Mouse (Mus musculus): Measurements from ENCODE around the gene Kidins220. TPM values are rescaled to one million over a fixed set of nuclear protein-coding genes. Genes with fewer than 3 reads are reported as not detected.

Kidins220 gene
- polyA plus RNA-seq, 1 experiment from 2014 or later: 53.8 TPM

- 0 out of 2 replicates have a peak, but pooled peaks have one; percentile 14 for ATAC-seq (ENCODE audit: low FRiP score)
- DNase-seq (ENCODE audit: low spot score, missing footprints): peak; percentile 93
- no peak overlapping the region for H3K4me2 ChIP-seq
- no peaks in the 10 kb centered on the region for H3K9me3 ChIP-seq (ENCODE audit: control insufficient read depth, low read length)
- H3K36me3 ChIP-seq (ENCODE audit: control insufficient read depth, insufficient read depth, low read length): no peaks in the 10 kb centered on the region
- H3K4me1 ChIP-seq (ENCODE audit: control insufficient read depth, insufficient read depth, low read length): no peaks in the 10 kb centered on the region
- H3K27ac ChIP-seq (ENCODE audit: low read depth, low read length): no peak overlapping the region
- no peaks in the 10 kb centered on the region for H3K27me3 ChIP-seq (ENCODE audit: control insufficient read depth, insufficient read depth, low read length)
- WGBS: 23% methylated on average over 2 of the region's 2 CpGs
- H3K4me3 ChIP-seq (ENCODE audit: low read depth, low read length): no peak overlapping the region
- no peak overlapping the region for H3K9ac ChIP-seq (ENCODE audit: low read length)
These were observed 52.7 kb downstream of the Kidins220 start for GRCm38 (mm10) chr12:25027416-25027815.

- DNase-seq (ENCODE audit: low spot score, missing footprints) (peak; percentile 91), ATAC-seq (ENCODE audit: low FRiP score) (peak; percentile 76; the same call in 1 of the 2 replicates)
- Histone ChIP-seq H3K27ac (ENCODE audit: low read depth, low read length) (no peak overlapping the region; the same call in 1 of the 2 replicates), H3K4me3 (ENCODE audit: low read depth, low read length) (no peak overlapping the region), H3K9ac (ENCODE audit: low read length) (no peak overlapping the region), H3K9me3 (ENCODE audit: control insufficient read depth, low read length) (no peaks in the 10 kb centered on the region), H3K36me3 (ENCODE audit: control insufficient read depth, insufficient read depth, low read length) (no peaks in the 10 kb centered on the region), H3K4me2 (no peak overlapping the region), H3K4me1 (ENCODE audit: control insufficient read depth, insufficient read depth, low read length) (peaks cover 12% of the 10 kb centered on the region), H3K27me3 (ENCODE audit: control insufficient read depth, insufficient read depth, low read length) (no peaks in the 10 kb centered on the region)
- WGBS: 19% methylated on average over 9 of the region's 9 CpGs
These were observed 59.1 kb downstream of the Kidins220 start for GRCm38 (mm10) chr12:25033662-25034337.

DNA sequence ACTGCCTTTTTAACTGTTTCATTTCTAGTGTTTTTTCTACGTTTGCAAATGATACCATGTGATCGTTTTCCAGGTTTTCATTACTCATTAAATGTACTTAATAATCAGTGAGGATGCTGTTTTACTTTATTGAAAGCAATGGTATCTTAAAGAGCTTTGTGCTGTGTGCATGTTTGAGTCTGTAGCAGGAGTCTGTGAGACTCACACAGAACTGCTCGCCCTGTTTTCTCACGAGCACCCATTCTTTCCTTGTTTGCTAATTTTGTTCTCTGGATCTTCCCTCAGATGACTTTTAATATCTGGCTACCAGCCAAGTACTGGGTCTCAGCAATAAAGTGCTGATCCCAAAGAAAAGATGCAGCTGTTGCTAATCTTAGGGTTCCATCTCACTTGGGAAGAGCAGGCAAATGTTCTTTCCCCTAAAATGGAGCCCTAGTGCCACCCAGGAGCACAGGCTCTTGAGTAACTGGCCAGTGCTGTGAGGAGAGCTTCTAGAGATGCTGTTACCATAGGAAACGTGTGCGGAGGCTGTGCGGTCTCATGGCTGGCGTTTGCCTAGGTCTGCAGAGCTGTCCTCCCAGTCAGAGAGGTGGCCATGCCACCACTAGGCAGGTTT, 59.7 kb downstream of the Kidins220 start:
- Histone ChIP-seq H3K9me3 (ENCODE audit: control insufficient read depth, low read length) (no peaks in the 10 kb centered on the region), H3K4me3 (ENCODE audit: low read depth, low read length) (no peak overlapping the region), H3K36me3 (ENCODE audit: control insufficient read depth, insufficient read depth, low read length) (no peaks in the 10 kb centered on the region), H3K27ac (ENCODE audit: low read depth, low read length) (peak overlapping the region; percentile 40; the same call in 1 of the 2 replicates), H3K4me1 (ENCODE audit: control insufficient read depth, insufficient read depth, low read length) (peaks cover 12% of the 10 kb centered on the region), H3K27me3 (ENCODE audit: control insufficient read depth, insufficient read depth, low read length) (no peaks in the 10 kb centered on the region), H3K9ac (ENCODE audit: low read length) (no peak overlapping the region), H3K4me2 (no peak overlapping the region)
- no peak for ATAC-seq (ENCODE audit: low FRiP score)
- no peak for DNase-seq (ENCODE audit: low spot score, missing footprints)
- WGBS: 65% methylated on average over 8 of the region's 8 CpGs

DNA sequence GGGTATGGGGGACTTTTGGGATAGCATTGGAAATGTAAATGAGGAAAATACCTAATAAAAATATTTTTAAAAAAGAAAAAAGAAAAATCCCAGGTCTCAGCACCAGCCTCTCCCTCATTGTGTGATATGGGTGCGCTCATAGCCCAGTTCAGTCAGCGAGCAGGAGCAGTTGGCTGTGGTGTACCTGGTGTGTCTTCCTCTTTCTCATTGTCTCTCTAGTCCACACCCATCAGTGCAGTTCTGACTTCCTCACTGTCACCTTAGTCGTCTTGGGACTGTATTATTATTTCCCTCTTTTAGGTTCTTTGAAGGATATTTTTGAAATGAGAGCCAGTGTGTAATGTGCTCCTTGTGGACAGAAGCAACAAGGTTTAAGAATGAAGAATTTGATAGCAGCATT, 61.3 kb downstream of the Kidins220 start:
- no peak for ATAC-seq (ENCODE audit: low FRiP score)
- 94% methylated on average over 3 of the region's 3 CpGs for WGBS

DNA sequence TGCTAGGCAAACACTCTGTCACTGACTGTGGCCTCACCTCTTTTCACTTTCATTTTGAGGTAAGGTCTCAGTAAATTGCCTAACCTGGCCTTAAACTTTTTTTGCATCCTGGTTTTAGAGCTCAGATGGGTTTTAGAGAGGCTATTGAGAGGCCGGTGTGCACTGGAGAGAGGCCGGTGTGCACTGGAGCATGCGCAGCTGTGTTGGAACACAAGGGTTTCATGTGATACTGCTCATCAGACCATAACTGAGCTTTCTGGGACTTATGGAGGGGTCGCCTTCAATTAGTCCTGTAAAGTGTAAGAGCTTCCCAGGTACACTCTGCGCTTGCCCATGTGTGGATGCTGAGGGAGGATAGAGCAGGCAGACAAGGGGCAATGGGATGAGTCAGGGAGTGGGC, 62.5 kb downstream of the Kidins220 start:
- DNase-seq (ENCODE audit: low spot score, missing footprints) (no peak), ATAC-seq (ENCODE audit: low FRiP score) (no peak)
- Histone ChIP-seq H3K4me2 (no peak overlapping the region), H3K36me3 (ENCODE audit: control insufficient read depth, insufficient read depth, low read length) (no peaks in the 10 kb centered on the region), H3K4me3 (ENCODE audit: low read depth, low read length) (no peak overlapping the region), H3K9me3 (ENCODE audit: control insufficient read depth, low read length) (no peaks in the 10 kb centered on the region), H3K27ac (ENCODE audit: low read depth, low read length) (no peak overlapping the region), H3K4me1 (ENCODE audit: control insufficient read depth, insufficient read depth, low read length) (peaks cover 12% of the 10 kb centered on the region), H3K9ac (ENCODE audit: low read length) (no peak overlapping the region), H3K27me3 (ENCODE audit: control insufficient read depth, insufficient read depth, low read length) (no peaks in the 10 kb centered on the region)
- 76% methylated on average over 5 of the region's 5 CpGs for WGBS

More for the DNA sequence above, 61.3 kb downstream of the Kidins220 start:
- no peak for DNase-seq (ENCODE audit: low spot score, missing footprints)
- no peak overlapping the region for H3K9ac ChIP-seq (ENCODE audit: low read length)
- H3K36me3 ChIP-seq (ENCODE audit: control insufficient read depth, insufficient read depth, low read length): no peaks in the 10 kb centered on the region
- no peaks in the 10 kb centered on the region for H3K9me3 ChIP-seq (ENCODE audit: control insufficient read depth, low read length)
- H3K4me1 ChIP-seq (ENCODE audit: control insufficient read depth, insufficient read depth, low read length): peaks cover 12% of the 10 kb centered on the region
- no peak overlapping the region for H3K4me3 ChIP-seq (ENCODE audit: low read depth, low read length)
- no peak overlapping the region for H3K4me2 ChIP-seq
- no peak overlapping the region for H3K27ac ChIP-seq (ENCODE audit: low read depth, low read length)
- no peaks in the 10 kb centered on the region for H3K27me3 ChIP-seq (ENCODE audit: control insufficient read depth, insufficient read depth, low read length)

DNA sequence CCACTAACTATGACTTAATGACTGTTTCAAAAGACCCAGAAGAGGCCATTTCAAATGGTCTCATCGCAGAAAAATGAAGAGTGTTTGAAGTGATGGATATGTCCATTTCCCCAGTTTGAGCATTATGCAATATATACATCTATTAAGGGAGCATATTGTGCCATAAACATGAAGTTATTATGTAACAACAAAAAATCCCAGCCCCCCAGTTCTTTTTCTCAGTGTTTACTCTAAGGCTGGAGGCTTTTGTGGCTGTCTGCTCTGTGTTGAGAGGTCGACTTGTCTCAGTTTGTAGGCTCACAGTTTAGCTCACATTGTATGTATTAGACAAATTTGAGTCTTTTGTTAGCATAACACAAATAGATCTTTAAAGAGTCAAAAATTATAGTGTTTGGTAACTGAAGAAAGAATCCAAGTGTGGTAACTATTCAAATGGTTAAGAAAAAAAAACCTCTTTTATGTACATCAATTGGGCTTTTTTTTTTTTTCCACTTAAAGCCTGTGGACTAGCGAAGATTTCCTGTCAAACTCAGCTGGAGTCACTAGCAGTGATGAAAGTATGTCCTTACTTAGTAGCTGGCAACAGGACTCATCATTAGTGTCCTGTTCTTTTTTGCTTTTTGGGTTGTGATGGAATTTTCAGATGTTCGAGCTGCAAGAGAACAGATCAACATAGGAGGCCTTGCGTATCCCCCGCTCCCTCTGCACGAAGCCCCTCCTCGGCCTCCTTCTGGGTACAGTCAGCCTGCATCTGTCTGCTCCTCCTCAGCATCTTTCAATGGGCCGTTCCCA, 63.2 kb downstream of the Kidins220 start:
- H3K4me1 ChIP-seq (ENCODE audit: control insufficient read depth, insufficient read depth, low read length): peaks cover 12% of the 10 kb centered on the region
- H3K9ac ChIP-seq (ENCODE audit: low read length): no peak overlapping the region
- no peaks in the 10 kb centered on the region for H3K9me3 ChIP-seq (ENCODE audit: control insufficient read depth, low read length)
- no peak for ATAC-seq (ENCODE audit: low FRiP score)
- no peaks in the 10 kb centered on the region for H3K27me3 ChIP-seq (ENCODE audit: control insufficient read depth, insufficient read depth, low read length)
- no peak overlapping the region for H3K4me3 ChIP-seq (ENCODE audit: low read depth, low read length)
- H3K36me3 ChIP-seq (ENCODE audit: control insufficient read depth, insufficient read depth, low read length): no peaks in the 10 kb centered on the region
- no peak for DNase-seq (ENCODE audit: low spot score, missing footprints)
- H3K27ac ChIP-seq (ENCODE audit: low read depth, low read length): no peak overlapping the region
- H3K4me2 ChIP-seq: no peak overlapping the region
- 84% methylated on average over 9 of the region's 9 CpGs for WGBS

- 94% methylated on average over 2 of the region's 2 CpGs for WGBS
- ATAC-seq (ENCODE audit: low FRiP score) (no peak), DNase-seq (ENCODE audit: low spot score, missing footprints) (no peak)
- no peaks in the 10 kb centered on the region for H3K36me3 ChIP-seq (ENCODE audit: control insufficient read depth, insufficient read depth, low read length)
- H3K27ac ChIP-seq (ENCODE audit: low read depth, low read length): no peak overlapping the region
- H3K9ac ChIP-seq (ENCODE audit: low read length): no peak overlapping the region
- H3K4me1 ChIP-seq (ENCODE audit: control insufficient read depth, insufficient read depth, low read length): no peaks in the 10 kb centered on the region
- H3K9me3 ChIP-seq (ENCODE audit: control insufficient read depth, low read length): no peaks in the 10 kb centered on the region
- no peak overlapping the region for H3K4me3 ChIP-seq (ENCODE audit: low read depth, low read length)
- H3K27me3 ChIP-seq (ENCODE audit: control insufficient read depth, insufficient read depth, low read length): no peaks in the 10 kb centered on the region
- no peak overlapping the region for H3K4me2 ChIP-seq
These were observed 69.3 kb downstream of the Kidins220 start for GRCm38 (mm10) chr12:25044056-25044455.

GRCm38 (mm10) chr12:25044579-25044978, 69.9 kb downstream of the Kidins220 start:
- H3K9me3 ChIP-seq (ENCODE audit: control insufficient read depth, low read length): no peaks in the 10 kb centered on the region
- WGBS: 94% methylated on average over 4 of the region's 4 CpGs
- no peak for DNase-seq (ENCODE audit: low spot score, missing footprints)
- no peak overlapping the region for H3K9ac ChIP-seq (ENCODE audit: low read length)
- no peaks in the 10 kb centered on the region for H3K27me3 ChIP-seq (ENCODE audit: control insufficient read depth, insufficient read depth, low read length)
- no peak for ATAC-seq (ENCODE audit: low FRiP score)
- H3K4me2 ChIP-seq: no peak overlapping the region
- no peaks in the 10 kb centered on the region for H3K4me1 ChIP-seq (ENCODE audit: control insufficient read depth, insufficient read depth, low read length)
- H3K27ac ChIP-seq (ENCODE audit: low read depth, low read length): no peak overlapping the region
- no peaks in the 10 kb centered on the region for H3K36me3 ChIP-seq (ENCODE audit: control insufficient read depth, insufficient read depth, low read length)
- H3K4me3 ChIP-seq (ENCODE audit: low read depth, low read length): no peak overlapping the region

DNA sequence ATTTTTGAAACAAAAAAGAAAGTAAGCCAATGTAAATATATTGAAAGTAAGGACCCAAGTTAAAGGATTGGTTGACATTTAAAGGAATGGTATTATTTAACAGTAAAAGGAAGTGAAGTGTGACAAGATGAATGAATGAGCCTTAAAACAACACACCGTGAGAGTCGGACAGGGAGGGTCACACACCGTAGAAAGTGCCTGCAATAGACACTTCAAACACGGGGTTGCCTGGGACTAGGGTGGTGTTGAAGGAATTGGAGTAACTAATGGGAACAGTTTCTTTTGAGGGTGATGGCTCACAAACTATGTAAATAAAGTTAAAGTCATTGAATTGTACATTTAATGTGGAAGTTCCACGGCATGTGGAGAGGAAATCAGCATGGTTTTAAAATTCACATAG, 74.5 kb downstream of the Kidins220 start:
- Histone ChIP-seq H3K36me3 (ENCODE audit: control insufficient read depth, insufficient read depth, low read length) (peaks cover 3% of the 10 kb centered on the region), H3K9ac (ENCODE audit: low read length) (no peak overlapping the region), H3K4me2 (no peak overlapping the region), H3K27ac (ENCODE audit: low read depth, low read length) (no peak overlapping the region), H3K9me3 (ENCODE audit: control insufficient read depth, low read length) (no peaks in the 10 kb centered on the region), H3K4me1 (ENCODE audit: control insufficient read depth, insufficient read depth, low read length) (no peaks in the 10 kb centered on the region), H3K4me3 (ENCODE audit: low read depth, low read length) (no peak overlapping the region), H3K27me3 (ENCODE audit: control insufficient read depth, insufficient read depth, low read length) (no peaks in the 10 kb centered on the region)
- ATAC-seq (ENCODE audit: low FRiP score) (no peak), DNase-seq (ENCODE audit: low spot score, missing footprints) (peak; percentile 83)
- 86% methylated on average over 5 of the region's 5 CpGs for whole genome bisulfite sequencing

All from midbrain, embryonic 11.5 days (tissue).